Mouse (Mus musculus): Measurements from ENCODE around the gene Ddit4l. TPM values are rescaled to one million over a fixed set of nuclear protein-coding genes. Genes with fewer than 3 reads are reported as not detected.
A peak's percentile ranks its signal among the peaks of the same experiment; 100 is the strongest.

Ddit4l gene
- polyA plus RNA-seq, 1 experiment from 2014 or later = 8.2 TPM

GRCm38 (mm10) chr3:137622895-137623580 is 1.6 kb downstream of the Ddit4l start:
- H3K4me2 ChIP-seq = peak overlapping the region; percentile 86
- WGBS = 30% methylated on average over 14 of the region's 14 CpGs
- H3K27ac ChIP-seq = no peak overlapping the region
- peaks cover 19% of the 10 kb centered on the region for H3K27me3 ChIP-seq
- no peaks in the 10 kb centered on the region for H3K36me3 ChIP-seq
- H3K4me3 ChIP-seq (replicated peaks) = peak overlapping the region; percentile 58
- no peak; the same call in none of the 2 replicates for ATAC-seq (ENCODE audit: insufficient number of reproducible peaks, insufficient read depth, low FRiP score, low TSS enrichment, low read depth)
- H3K9me3 ChIP-seq = no peaks in the 10 kb centered on the region
- H3K4me1 ChIP-seq (replicated peaks) = peaks cover 11% of the 10 kb centered on the region; the same call in 1 of the 2 replicates
- H3K9ac ChIP-seq (replicated peaks) = peak overlapping the region; percentile 64; the same call in 1 of the 2 replicates

DNA sequence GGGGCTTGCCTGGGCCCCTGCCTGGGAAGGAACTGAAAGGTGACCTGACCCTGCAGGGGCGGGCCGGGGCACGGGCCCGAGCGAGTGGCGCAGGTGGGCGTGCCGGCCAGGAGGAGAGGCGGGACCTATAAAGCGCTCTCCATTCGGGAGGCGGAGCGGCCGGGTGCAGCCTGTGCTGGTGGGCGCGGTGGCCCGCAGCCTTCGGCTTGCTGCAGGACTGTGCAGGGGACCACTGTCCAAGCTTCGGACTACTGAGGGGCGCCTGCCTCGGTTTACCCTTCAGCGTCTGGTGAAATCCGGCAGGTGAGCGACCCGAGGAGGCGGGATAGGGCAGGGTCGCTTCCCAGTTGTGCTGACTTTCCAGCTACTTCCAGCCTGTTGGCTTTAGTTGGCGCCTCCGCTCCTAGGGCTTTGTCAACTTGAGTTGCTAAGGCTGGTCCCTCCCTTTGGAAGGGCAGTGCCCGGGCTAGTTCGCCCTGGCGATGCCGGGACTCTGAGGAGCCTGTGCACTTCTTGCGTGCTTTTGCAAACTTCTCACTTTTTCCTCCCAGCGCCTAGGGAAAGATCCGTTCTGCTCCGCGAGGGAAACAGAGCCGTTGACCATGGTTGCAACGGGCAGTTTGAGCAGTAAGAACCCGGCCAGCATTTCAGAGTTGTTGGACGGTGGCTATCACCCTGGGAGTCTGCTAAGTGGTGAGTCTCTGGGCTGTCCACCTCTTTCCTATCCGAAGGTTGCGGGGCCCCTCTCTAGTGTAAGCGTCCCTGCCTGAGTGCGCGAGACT is 2.4 kb downstream of the Ddit4l start:
- ATAC-seq (ENCODE audit: insufficient number of reproducible peaks, insufficient read depth, low FRiP score, low TSS enrichment, low read depth) = peak; percentile 96
- no peaks in the 10 kb centered on the region for H3K36me3 ChIP-seq
- peak overlapping the region; percentile 58 for H3K4me3 ChIP-seq (replicated peaks)
- H3K27ac ChIP-seq = no peak overlapping the region
- peaks cover 19% of the 10 kb centered on the region for H3K27me3 ChIP-seq
- WGBS = 1% methylated on average over 47 of the region's 47 CpGs
- H3K4me2 ChIP-seq = peak overlapping the region; percentile 86
- no peaks in the 10 kb centered on the region for H3K9me3 ChIP-seq
- H3K4me1 ChIP-seq (replicated peaks) = peaks cover 11% of the 10 kb centered on the region; the same call in 1 of the 2 replicates
- H3K9ac ChIP-seq (replicated peaks) = peak overlapping the region; percentile 64

DNA sequence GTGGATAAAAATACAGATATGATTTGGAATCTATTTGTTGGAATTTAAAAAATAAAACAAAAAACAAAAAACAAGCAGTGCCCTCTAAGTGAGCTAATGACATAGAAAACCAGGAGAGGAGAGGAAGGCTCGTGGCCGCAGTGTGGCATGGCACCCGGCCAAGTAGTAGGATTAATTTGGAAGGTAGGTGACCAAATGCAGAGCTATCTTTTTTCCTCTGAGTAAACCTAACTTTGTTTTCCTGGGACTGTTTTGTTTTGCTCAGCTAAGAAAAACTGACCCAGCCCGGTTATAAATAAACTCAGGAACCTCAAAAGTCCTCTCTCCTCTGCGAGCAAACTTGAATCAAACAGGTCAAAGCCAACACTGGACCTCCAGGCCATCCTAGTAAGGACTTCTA is 3.6 kb downstream of the Ddit4l start:
- Histone ChIP-seq H3K4me1 (replicated peaks) (peaks cover 11% of the 10 kb centered on the region; the same call in 1 of the 2 replicates), H3K9me3 (no peaks in the 10 kb centered on the region), H3K4me2 (no peak overlapping the region), H3K36me3 (no peaks in the 10 kb centered on the region), H3K4me3 (replicated peaks) (no peak overlapping the region), H3K27ac (no peak overlapping the region), H3K9ac (replicated peaks) (no peak overlapping the region), H3K27me3 (peaks cover 19% of the 10 kb centered on the region)
- no peak for ATAC-seq (ENCODE audit: insufficient number of reproducible peaks, insufficient read depth, low FRiP score, low TSS enrichment, low read depth)
- WGBS = 78% methylated on average over 5 of the region's 5 CpGs

DNA sequence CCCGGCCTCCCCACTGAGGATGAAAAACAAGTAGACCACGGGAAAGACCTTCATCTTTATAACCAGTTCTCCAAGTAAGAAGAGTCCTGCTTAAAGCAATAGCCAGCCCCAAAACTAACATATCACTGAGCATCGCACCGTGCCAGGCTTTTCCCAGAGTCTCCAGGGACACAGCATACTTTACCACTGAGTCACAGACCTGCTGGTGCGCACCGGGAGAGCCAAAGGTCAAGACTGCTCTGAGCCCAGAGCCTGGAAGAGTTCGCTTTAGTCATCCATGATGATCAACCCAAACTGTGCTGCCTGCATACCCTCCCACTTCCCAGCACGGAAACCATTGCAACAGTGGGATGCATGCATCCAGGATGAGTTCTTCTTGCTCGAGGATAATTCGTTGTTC is 12.3 kb downstream of the Ddit4l start:
- no peak for ATAC-seq (ENCODE audit: insufficient number of reproducible peaks, insufficient read depth, low FRiP score, low TSS enrichment, low read depth)
- no peaks in the 10 kb centered on the region for H3K9me3 ChIP-seq
- H3K27me3 ChIP-seq = no peaks in the 10 kb centered on the region
- no peak overlapping the region for H3K27ac ChIP-seq
- H3K9ac ChIP-seq (replicated peaks) = no peak overlapping the region
- no peaks in the 10 kb centered on the region for H3K4me1 ChIP-seq (replicated peaks)
- no peak overlapping the region for H3K4me2 ChIP-seq
- 83% methylated on average over 10 of the region's 10 CpGs for WGBS
- no peak overlapping the region for H3K4me3 ChIP-seq (replicated peaks)
- H3K36me3 ChIP-seq = no peaks in the 10 kb centered on the region

- no peak overlapping the region for H3K9ac ChIP-seq (replicated peaks)
- H3K4me3 ChIP-seq (replicated peaks) = no peak overlapping the region
- WGBS = 84% methylated on average over 4 of the region's 4 CpGs
- H3K27me3 ChIP-seq = no peaks in the 10 kb centered on the region
- no peak for ATAC-seq (ENCODE audit: insufficient number of reproducible peaks, insufficient read depth, low FRiP score, low TSS enrichment, low read depth)
- no peaks in the 10 kb centered on the region for H3K36me3 ChIP-seq
- no peaks in the 10 kb centered on the region for H3K9me3 ChIP-seq
- H3K27ac ChIP-seq = no peak overlapping the region
- no peak overlapping the region for H3K4me2 ChIP-seq
- no peaks in the 10 kb centered on the region for H3K4me1 ChIP-seq (replicated peaks)
Observed at GRCm38 (mm10) chr3:137636571-137636970, 15.2 kb downstream of the Ddit4l start.

- H3K27me3 ChIP-seq = no peaks in the 10 kb centered on the region
- no peak overlapping the region for H3K4me2 ChIP-seq
- ATAC-seq (ENCODE audit: insufficient number of reproducible peaks, insufficient read depth, low FRiP score, low TSS enrichment, low read depth) = no peak
- peaks cover 18% of the 10 kb centered on the region for H3K4me1 ChIP-seq (replicated peaks)
- no peak overlapping the region for H3K27ac ChIP-seq
- no peak overlapping the region for H3K9ac ChIP-seq (replicated peaks)
- no peak overlapping the region for H3K4me3 ChIP-seq (replicated peaks)
- no peaks in the 10 kb centered on the region for H3K9me3 ChIP-seq
- WGBS = 75% methylated on average over 5 of the region's 5 CpGs
- no peaks in the 10 kb centered on the region for H3K36me3 ChIP-seq
Observed at GRCm38 (mm10) chr3:137641238-137641637, 19.8 kb downstream of the Ddit4l start.

DNA sequence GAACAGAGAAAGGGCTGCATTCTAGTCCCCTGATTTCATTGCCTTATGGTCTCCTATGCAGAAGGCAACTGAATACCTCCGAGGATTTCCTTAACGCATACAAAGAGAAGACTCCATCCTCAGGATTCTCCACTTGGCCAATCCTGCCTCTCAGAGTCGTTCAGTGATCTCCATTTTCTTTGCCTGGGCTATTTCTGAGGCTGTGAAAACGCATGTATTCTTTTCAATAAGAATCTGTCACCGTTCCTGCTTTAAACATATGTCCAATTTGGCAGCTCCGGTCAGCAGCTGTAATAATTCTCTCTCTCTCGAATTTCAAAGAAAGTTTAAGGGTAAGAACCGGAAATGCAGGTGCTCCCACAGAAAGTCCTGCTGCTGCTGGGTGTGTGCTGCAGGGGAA is 20.7 kb downstream of the Ddit4l start:
- H3K4me1 ChIP-seq (replicated peaks) = peaks cover 18% of the 10 kb centered on the region
- no peak overlapping the region for H3K9ac ChIP-seq (replicated peaks)
- no peaks in the 10 kb centered on the region for H3K9me3 ChIP-seq
- H3K36me3 ChIP-seq = no peaks in the 10 kb centered on the region
- H3K27ac ChIP-seq = no peak overlapping the region
- no peak for ATAC-seq (ENCODE audit: insufficient number of reproducible peaks, insufficient read depth, low FRiP score, low TSS enrichment, low read depth)
- 20% methylated on average over 8 of the region's 8 CpGs for WGBS
- no peak overlapping the region for H3K4me3 ChIP-seq (replicated peaks)
- H3K27me3 ChIP-seq = no peaks in the 10 kb centered on the region
- H3K4me2 ChIP-seq = no peak overlapping the region

DNA sequence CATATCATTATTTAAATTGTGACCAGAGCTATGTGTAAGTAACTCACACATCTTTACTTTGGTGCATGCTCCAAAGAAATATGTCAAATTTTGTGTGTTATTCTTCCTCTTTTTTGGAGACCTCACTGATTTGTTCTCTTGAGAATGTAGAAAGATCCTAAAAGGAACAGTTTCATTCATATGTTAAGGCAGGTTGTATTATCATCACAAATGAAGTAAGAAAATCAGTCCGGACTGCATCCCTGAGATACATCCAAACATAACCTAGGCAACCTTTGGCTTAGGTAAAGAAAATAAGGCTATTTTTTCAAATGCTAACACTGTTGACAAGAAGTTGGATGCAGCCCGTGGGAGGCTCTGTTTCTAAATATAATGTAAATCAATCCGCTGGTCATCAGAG is 21.2 kb downstream of the Ddit4l start:
- no peak overlapping the region for H3K27ac ChIP-seq
- no peaks in the 10 kb centered on the region for H3K36me3 ChIP-seq
- H3K4me3 ChIP-seq (replicated peaks) = no peak overlapping the region
- no peaks in the 10 kb centered on the region for H3K27me3 ChIP-seq
- peaks cover 18% of the 10 kb centered on the region for H3K4me1 ChIP-seq (replicated peaks)
- no peak overlapping the region for H3K9ac ChIP-seq (replicated peaks)
- 82% methylated on average over 3 of the region's 3 CpGs for WGBS
- ATAC-seq (ENCODE audit: insufficient number of reproducible peaks, insufficient read depth, low FRiP score, low TSS enrichment, low read depth) = no peak
- no peaks in the 10 kb centered on the region for H3K9me3 ChIP-seq
- no peak overlapping the region for H3K4me2 ChIP-seq

GRCm38 (mm10) chr3:137644081-137644480 is 22.7 kb downstream of the Ddit4l start:
- H3K27me3 ChIP-seq = no peaks in the 10 kb centered on the region
- no peak overlapping the region for H3K4me3 ChIP-seq (replicated peaks)
- H3K27ac ChIP-seq = no peak overlapping the region
- peaks cover 18% of the 10 kb centered on the region for H3K4me1 ChIP-seq (replicated peaks)
- 74% methylated on average over 3 of the region's 3 CpGs for WGBS
- H3K9me3 ChIP-seq = no peaks in the 10 kb centered on the region
- no peak for ATAC-seq (ENCODE audit: insufficient number of reproducible peaks, insufficient read depth, low FRiP score, low TSS enrichment, low read depth)
- H3K36me3 ChIP-seq = no peaks in the 10 kb centered on the region
- no peak overlapping the region for H3K9ac ChIP-seq (replicated peaks)
- no peak overlapping the region for H3K4me2 ChIP-seq

DNA sequence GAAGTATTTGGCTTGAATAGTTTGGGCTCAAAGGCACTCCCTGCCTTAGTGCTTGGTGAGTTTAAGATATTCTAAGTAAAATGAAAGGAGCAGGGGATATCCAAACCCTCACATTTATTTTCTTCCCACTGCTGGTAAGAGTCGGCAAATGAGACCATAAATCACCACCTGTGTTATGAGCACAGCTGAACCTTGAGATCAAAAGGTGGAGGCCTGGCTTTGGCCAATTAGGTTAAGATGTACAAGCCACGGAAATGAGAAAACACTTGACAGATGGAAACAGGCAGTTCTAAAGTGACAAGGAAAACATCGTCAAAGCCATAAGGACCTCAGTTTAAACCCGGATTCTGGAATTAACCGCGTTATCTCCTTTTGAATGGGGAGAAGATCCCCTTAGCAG is 23.5 kb downstream of the Ddit4l start:
- H3K36me3 ChIP-seq = no peaks in the 10 kb centered on the region
- no peak overlapping the region for H3K4me2 ChIP-seq
- H3K9ac ChIP-seq (replicated peaks) = no peak overlapping the region
- H3K27me3 ChIP-seq = no peaks in the 10 kb centered on the region
- H3K4me3 ChIP-seq (replicated peaks) = no peak overlapping the region
- H3K27ac ChIP-seq = no peak overlapping the region
- ATAC-seq (ENCODE audit: insufficient number of reproducible peaks, insufficient read depth, low FRiP score, low TSS enrichment, low read depth) = no peak
- H3K9me3 ChIP-seq = no peaks in the 10 kb centered on the region
- H3K4me1 ChIP-seq (replicated peaks) = peaks cover 18% of the 10 kb centered on the region
- WGBS = 8% methylated on average over 6 of the region's 6 CpGs

DNA sequence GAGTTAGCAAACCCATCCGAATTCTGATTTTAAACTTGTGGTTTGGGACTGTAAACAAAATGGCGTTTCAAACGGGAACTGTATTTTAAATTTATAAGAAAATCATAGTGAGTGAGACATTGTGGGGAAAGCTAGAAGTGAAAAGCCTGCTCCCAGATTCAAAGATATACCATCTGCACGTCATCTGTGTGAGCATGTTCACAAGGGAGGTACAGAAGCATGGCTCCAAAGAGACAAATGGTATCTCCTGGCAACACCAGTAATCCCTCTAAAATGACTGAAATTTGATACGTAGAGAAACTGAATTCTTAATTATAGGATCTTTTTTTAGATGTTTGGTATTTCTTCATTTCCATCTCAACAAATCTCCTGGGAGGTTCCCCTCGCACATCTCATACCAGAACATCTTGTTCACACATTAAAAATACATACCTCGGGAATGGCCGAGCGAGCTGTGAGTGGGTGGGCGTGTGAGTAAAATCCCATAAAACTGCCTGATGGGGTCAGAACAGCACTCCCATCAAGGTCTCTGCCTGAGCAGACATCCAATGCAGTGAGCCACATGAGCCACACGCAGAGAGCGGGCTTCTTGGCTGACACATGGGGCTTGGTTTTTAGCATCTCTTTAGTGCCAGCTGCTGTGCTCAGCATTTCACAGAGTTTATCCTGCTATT is 26.2 kb downstream of the Ddit4l start:
- Histone ChIP-seq H3K9ac (replicated peaks) (no peak overlapping the region), H3K4me1 (replicated peaks) (peaks cover 18% of the 10 kb centered on the region), H3K36me3 (no peaks in the 10 kb centered on the region), H3K4me2 (no peak overlapping the region), H3K4me3 (replicated peaks) (no peak overlapping the region), H3K9me3 (no peaks in the 10 kb centered on the region), H3K27me3 (no peaks in the 10 kb centered on the region), H3K27ac (no peak overlapping the region)
- WGBS = 48% methylated on average over 12 of the region's 12 CpGs
- 0 out of 2 replicates have a peak, but pooled peaks have one; percentile 56 for ATAC-seq (ENCODE audit: insufficient number of reproducible peaks, insufficient read depth, low FRiP score, low TSS enrichment, low read depth)
